Mouse (Mus musculus) ES-E14 (cell line): Measurements from ENCODE around the gene Fem1a. TPM values are rescaled to one million over a fixed set of nuclear protein-coding genes. Genes with fewer than 3 reads are reported as not detected.
A peak's percentile ranks its signal among the peaks of the same experiment; 100 is the strongest.

ENCODE experiments used
- DNase-seq: peaks from one replicate; pipeline ENCODE4 v3.0.0-alpha.2; 2013; ENCODE audit warnings: low read depth, low spot score
- H3K27ac ChIP-seq: 2 replicates; pipeline ENCODE4 v1.5.1; 2012; ENCODE audit warnings: low read depth, mild to moderate bottlenecking, low read length, moderate library complexity, mixed read lengths; ENCODE audit not compliant: poor library complexity, insufficient read depth, severe bottlenecking
- H3K36me3 ChIP-seq: 2 replicates; pipeline ENCODE4 v1.6.1; 2012; ENCODE audit warnings: mild to moderate bottlenecking, low read length, moderate library complexity, mixed read lengths; ENCODE audit not compliant: control insufficient read depth, poor library complexity, insufficient read depth, severe bottlenecking
- H3K4me1 ChIP-seq, 2 experiments: fragments of 150-350 bp in 1 of 2; sonication (generic) in 1 of 2; 2 replicates each; pipeline ENCODE4 v1.6.1; 2012; ENCODE audit warnings: low read length in 2 of 2, mild to moderate bottlenecking in 1 of 2, mixed read lengths in 1 of 2; ENCODE audit not compliant: control insufficient read depth in 2 of 2, insufficient read depth in 2 of 2, poor library complexity in 1 of 2
- H3K4me3 ChIP-seq, 2 experiments: fragments of 150-350 bp in 1 of 2; sonication (generic) in 1 of 2; 2 replicates each; pipeline ENCODE4 v1.5.1; 2012; ENCODE audit warnings: low read length in 2 of 2, low read depth in 1 of 2, mild to moderate bottlenecking in 1 of 2, mixed read lengths in 1 of 2; ENCODE audit not compliant: insufficient read depth in 1 of 2, poor library complexity in 1 of 2, severe bottlenecking in 1 of 2
- H3K9ac ChIP-seq: 2 replicates; pipeline ENCODE4 v1.6.1; 2012; ENCODE audit warnings: low read depth, mild to moderate bottlenecking, low read length, mixed read lengths; ENCODE audit not compliant: poor library complexity, insufficient read depth, severe bottlenecking
- H3K9me3 ChIP-seq: fragments of 150-350 bp; sonication (generic); 2 replicates; pipeline ENCODE4 v1.6.1; 2012; ENCODE audit warnings: low read depth, mild to moderate bottlenecking, low read length; ENCODE audit not compliant: control insufficient read depth, insufficient read depth
- CHD2 ChIP-seq: IDR thresholded peaks from 2 replicates; pipeline ENCODE4 v1.6.1; 2014; ENCODE audit warnings: mild to moderate bottlenecking, low read depth, low read length, inconsistent platforms
- HCFC1 ChIP-seq: IDR thresholded peaks from 2 replicates; pipeline ENCODE4 v1.6.1; 2012; ENCODE audit warnings: low read length, inconsistent platforms, borderline replicate concordance; ENCODE audit not compliant: insufficient read depth
- MAFK ChIP-seq: IDR thresholded peaks from 2 replicates; pipeline ENCODE4 v1.6.1; 2014; ENCODE audit warnings: mild to moderate bottlenecking, low read depth, low read length, inconsistent platforms; ENCODE audit not compliant: insufficient read depth
- ZC3H11A ChIP-seq: IDR thresholded peaks from 2 replicates; pipeline ENCODE4 v1.6.1; 2012; ENCODE audit warnings: low read depth, mild to moderate bottlenecking, inconsistent platforms, low read length, borderline replicate concordance
- ZNF384 ChIP-seq: IDR thresholded peaks from 2 replicates; pipeline ENCODE4 v1.6.1; 2012; ENCODE audit warnings: low read depth, low read length, inconsistent platforms
- in situ Hi-C, 2 experiments: fragments of 600-800 bp; cut with MboI; formaldehyde crosslinking; loops; one replicate each; pipeline ENCODE4 v1.15.1; 2025; ENCODE audit warnings: low sequenced_read_pairs in 2 of 2, inconsistent platforms in 1 of 2; ENCODE audit not compliant: unreplicated experiment in 2 of 2
- total RNA-seq: library from RNA; depleted of rRNA; stranded (reverse); fragments of 300-350 nt; gene quantifications from 2 replicates; pipeline ENCODE4 v1.2.3, GENCODE M21; 2012

Fem1a gene
- total RNA-seq, 1 experiment, result 18.8 TPM

DNA sequence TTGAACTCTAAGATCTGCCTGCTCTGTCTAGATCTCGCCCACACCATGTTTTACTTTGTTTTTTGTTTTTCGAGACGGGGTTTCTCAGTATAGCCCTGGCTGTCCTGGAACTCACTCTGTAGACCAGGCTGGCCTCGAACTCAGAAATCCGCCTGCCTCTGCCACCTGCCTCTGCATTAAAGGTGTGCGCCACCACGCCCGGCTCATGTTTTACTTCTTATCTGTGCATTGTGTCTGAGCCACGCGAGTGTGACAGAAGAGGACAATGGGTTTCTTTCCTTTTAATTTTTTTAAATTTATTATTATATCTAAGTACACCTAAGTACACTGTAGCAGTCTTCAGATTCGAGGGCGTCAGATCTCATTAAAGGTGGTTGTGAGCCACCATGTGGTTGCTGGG lies 37.4 kb upstream of the Fem1a start:
- Histone ChIP-seq H3K9ac (peak overlapping the region; percentile 77), H3K4me3 (peak overlapping the region; percentile 80 to 93), H3K4me1 (peaks cover 0 to 7% of the 10 kb centered on the region in 2 experiments; a peak in 1 of 4 replicates), H3K36me3 (no peaks in the 10 kb centered on the region; the same call in 1 of the 2 replicates), H3K27ac (no peak overlapping the region), H3K9me3 (no peaks in the 10 kb centered on the region)
- in situ Hi-C loops, result no loop called here
- TF ChIP-seq ZNF384 (no peak), HCFC1 (no peak), CHD2 (no peak)
- DNase-seq, result no peak

DNA sequence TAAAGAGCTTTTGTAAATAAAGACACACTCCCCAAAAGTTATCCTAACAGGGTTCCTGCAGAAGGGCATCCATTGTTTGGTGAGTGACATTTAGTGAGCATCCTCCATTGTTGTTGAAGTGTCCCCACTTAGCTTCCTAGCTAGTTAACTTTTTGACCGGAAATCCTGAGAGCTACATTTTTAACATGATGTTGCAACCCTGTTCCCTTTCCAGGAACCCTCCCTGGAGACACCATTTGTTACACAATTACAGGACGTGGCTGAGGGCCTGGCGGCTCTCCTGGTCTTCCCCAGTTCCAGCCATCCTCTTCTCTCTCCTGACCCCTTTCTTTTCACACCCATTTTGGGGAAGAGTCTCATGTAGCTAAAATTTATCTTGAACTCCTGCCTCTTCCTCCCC lies 36.8 kb upstream of the Fem1a start:
- in situ Hi-C loops, result no loop called here
- no peak for DNase-seq
- Histone ChIP-seq H3K4me1 (peaks cover 0 to 10% of the 10 kb centered on the region in 2 experiments; a peak in 1 of 4 replicates), H3K36me3 (no peaks in the 10 kb centered on the region; the same call in 1 of the 2 replicates), H3K9ac (no peak overlapping the region; the same call in 1 of the 2 replicates), H3K4me3 (no peak overlapping the region), H3K9me3 (no peaks in the 10 kb centered on the region), H3K27ac (no peak overlapping the region)
- no peak for TF ChIP-seq MAFK
- TF ChIP-seq CHD2, result no peak
- TF ChIP-seq HCFC1, result no peak
- TF ChIP-seq ZNF384, result no peak
- TF ChIP-seq ZC3H11A, result no peak

DNA sequence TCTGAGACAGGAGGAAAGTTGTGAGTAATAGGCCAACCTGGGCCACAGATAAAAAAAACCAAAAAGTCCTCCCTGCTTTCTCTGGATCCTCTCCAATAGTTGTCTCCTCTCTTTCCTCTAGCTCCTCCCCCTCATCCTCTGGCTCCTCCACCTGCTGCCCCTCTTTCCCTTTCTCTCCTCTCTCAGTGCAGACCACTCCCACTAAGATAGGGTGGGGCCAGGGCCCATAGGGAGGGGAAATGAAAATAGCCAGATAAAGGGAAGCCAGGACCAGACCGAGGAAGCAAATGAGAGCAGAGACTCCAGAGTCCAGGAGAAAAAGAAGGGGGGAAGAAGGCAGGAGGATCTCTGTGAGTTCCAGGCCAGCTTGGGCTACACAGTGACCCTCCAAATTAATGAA lies 31.7 kb upstream of the Fem1a start:
- Histone ChIP-seq H3K4me3 (peak overlapping the region in 1 of 2 experiments; percentile 31; a peak in 2 of 4 replicates), H3K36me3 (no peaks in the 10 kb centered on the region), H3K4me1 (peaks cover 0 to 5% of the 10 kb centered on the region in 2 experiments; a peak in 1 of 4 replicates), H3K9ac (no peak overlapping the region), H3K9me3 (no peaks in the 10 kb centered on the region), H3K27ac (peak overlapping the region; percentile 34; the same call in 1 of the 2 replicates)
- TF ChIP-seq ZNF384 (peak; percentile 47; the same call in 1 of the 2 replicates), HCFC1 (no peak)
- in situ Hi-C loops, result no loop called here
- peak; percentile 82 for DNase-seq

DNA sequence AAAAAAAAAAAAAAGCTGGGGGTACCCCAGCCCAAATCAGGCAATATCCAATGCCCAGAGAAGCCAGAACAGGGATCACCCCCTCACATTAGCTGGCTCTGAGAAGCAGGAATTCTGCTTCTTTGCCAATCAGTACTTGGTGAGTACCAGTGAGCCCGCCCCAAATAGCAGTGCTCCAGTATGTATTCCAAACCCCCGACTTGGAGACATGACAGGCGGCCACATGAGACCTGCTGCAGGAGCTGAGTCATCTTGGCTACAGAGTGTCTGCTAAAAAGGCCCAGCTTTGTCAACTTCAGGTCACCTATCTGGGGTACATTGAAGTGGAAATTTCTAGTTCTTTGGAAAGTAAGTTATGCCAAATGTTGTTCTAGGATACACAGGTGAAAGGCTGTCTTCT lies 30.0 kb upstream of the Fem1a start:
- in situ Hi-C loops, result no loop called here
- no peaks in the 10 kb centered on the region for H3K9me3 ChIP-seq

DNA sequence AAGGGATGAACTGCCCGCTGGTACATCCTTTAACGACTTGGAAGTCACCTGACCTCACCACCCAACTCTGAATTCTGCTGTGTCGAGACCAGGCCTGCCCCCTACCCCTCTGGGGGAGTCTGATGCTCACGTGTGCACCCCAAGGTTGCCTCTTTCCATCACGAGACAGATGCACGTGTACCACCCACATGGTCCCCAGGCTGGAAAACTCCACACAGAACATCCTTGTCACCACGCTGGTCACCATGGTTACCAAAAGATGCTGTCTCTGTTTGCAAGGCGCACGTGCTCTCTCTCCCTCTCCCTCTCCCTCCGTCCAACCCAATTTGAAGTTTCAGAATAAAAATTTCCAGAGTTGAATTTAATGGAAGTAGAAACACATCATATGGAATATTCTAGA lies 26.7 kb upstream of the Fem1a start:
- peaks cover 0 to 4% of the 10 kb centered on the region in 2 experiments; a peak in 1 of 4 replicates for H3K4me1 ChIP-seq
- no peaks in the 10 kb centered on the region for H3K9me3 ChIP-seq
- H3K36me3 ChIP-seq, result no peaks in the 10 kb centered on the region
- H3K4me3 ChIP-seq, result no peak overlapping the region
- DNase-seq, result no peak
- TF ChIP-seq HCFC1, result no peak
- TF ChIP-seq ZC3H11A, result no peak
- no peak for TF ChIP-seq ZNF384
- TF ChIP-seq MAFK, result no peak
- no peak for TF ChIP-seq CHD2
- no peak overlapping the region for H3K9ac ChIP-seq
- in situ Hi-C loops, result no loop called here
- no peak overlapping the region for H3K27ac ChIP-seq

More for the DNA sequence above, 30.0 kb upstream of the Fem1a start:
- no peak for DNase-seq
- TF ChIP-seq CHD2 (no peak), MAFK (no peak), HCFC1 (no peak), ZNF384 (no peak), ZC3H11A (no peak)
- Histone ChIP-seq H3K4me1 (peaks cover 0 to 5% of the 10 kb centered on the region in 2 experiments; a peak in 1 of 4 replicates), H3K36me3 (no peaks in the 10 kb centered on the region), H3K9ac (no peak overlapping the region), H3K27ac (no peak overlapping the region), H3K4me3 (no peak overlapping the region)
